Mouse (Mus musculus): ENCODE results near the gene Kalrn. TPM values are rescaled to one million over a fixed set of nuclear protein-coding genes. Genes with fewer than 3 reads are reported as not detected.

Kalrn gene
- polyA plus RNA-seq, 1 experiment from 2014 or later = 16.8 TPM

DNA sequence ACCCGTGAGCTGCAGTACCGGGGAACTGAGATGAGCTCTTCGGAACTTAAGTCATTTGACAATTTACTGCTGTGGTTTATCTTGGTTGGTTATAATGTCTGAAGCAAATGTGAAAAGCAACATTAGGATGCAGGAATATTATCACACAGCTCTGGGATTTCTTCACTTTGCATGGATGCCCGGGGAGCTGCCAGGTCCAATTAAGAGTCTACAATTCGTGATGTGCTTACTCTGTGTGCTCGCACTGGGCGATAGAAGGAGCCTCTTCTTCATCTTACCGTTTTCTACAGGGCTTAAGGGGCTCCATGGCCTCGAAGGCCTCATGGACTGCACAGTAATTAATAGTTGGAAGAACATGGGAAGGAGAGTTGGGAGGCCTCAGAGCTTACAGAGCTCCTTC, 450.8 kb downstream of the Kalrn start:
- H3K4me2 ChIP-seq = no peak overlapping the region
- no peak overlapping the region for H3K27ac ChIP-seq (ENCODE audit: low read depth, low read length)
- DNase-seq (ENCODE audit: low spot score, missing footprints) (no peak), ATAC-seq (ENCODE audit: low FRiP score) (no peak)
- H3K9me3 ChIP-seq (ENCODE audit: control insufficient read depth, low read length) = no peaks in the 10 kb centered on the region
- WGBS = 79% methylated on average over 9 of the region's 9 CpGs
- no peaks in the 10 kb centered on the region for H3K27me3 ChIP-seq (ENCODE audit: control insufficient read depth, insufficient read depth, low read length)
- H3K4me3 ChIP-seq (ENCODE audit: low read depth, low read length) = no peak overlapping the region
- H3K9ac ChIP-seq (ENCODE audit: low read length) = no peak overlapping the region
- H3K36me3 ChIP-seq (ENCODE audit: control insufficient read depth, insufficient read depth, low read length) = no peaks in the 10 kb centered on the region
- H3K4me1 ChIP-seq (ENCODE audit: control insufficient read depth, insufficient read depth, low read length) = no peaks in the 10 kb centered on the region

DNA sequence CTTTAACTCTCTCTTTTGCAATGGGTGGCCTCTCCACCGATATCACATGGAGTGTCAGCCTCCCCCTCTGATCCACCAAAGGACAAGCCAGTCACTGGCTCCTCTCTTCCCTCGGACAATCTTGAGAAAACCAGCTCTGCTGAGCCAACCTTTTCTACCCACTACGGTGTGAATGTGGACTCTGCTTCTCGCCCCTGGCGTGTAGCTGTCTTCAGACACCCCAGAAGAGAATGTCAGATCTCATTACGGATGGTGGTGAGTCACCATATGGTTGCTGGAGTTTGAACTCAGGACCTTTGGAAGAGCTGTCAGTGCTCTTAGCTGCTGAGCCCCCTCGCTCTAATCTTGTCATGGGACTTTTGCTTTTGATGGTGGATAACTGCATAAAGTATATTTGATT, 452.0 kb downstream of the Kalrn start:
- H3K4me2 ChIP-seq = no peak overlapping the region
- ATAC-seq (ENCODE audit: low FRiP score) = no peak
- no peak overlapping the region for H3K9ac ChIP-seq (ENCODE audit: low read length)
- no peaks in the 10 kb centered on the region for H3K9me3 ChIP-seq (ENCODE audit: control insufficient read depth, low read length)
- DNase-seq (ENCODE audit: low spot score, missing footprints) = no peak
- WGBS = 88% methylated on average over 7 of the region's 7 CpGs
- no peaks in the 10 kb centered on the region for H3K4me1 ChIP-seq (ENCODE audit: control insufficient read depth, insufficient read depth, low read length)
- no peak overlapping the region for H3K27ac ChIP-seq (ENCODE audit: low read depth, low read length)
- no peaks in the 10 kb centered on the region for H3K36me3 ChIP-seq (ENCODE audit: control insufficient read depth, insufficient read depth, low read length)
- no peak overlapping the region for H3K4me3 ChIP-seq (ENCODE audit: low read depth, low read length)
- no peaks in the 10 kb centered on the region for H3K27me3 ChIP-seq (ENCODE audit: control insufficient read depth, insufficient read depth, low read length)

DNA sequence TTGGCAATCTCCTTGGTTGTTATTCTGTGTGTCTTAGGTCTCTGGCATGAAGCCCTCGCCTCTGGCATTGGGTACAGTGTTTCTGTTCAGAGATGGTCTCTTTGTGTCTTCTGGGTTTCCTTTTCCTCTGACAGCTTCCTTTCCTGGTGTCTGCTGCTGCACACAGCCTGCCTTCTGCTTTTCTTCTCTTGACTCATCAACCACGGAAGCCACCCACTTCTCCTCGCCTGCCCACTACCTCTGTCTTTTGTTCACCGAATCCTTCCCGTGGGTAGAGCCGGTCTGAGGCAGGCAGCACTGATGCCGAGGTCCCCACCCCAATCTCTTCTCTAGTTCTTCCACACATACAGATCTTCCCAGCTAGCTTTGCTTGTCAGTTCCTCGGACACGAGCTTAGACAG, 452.5 kb downstream of the Kalrn start:
- DNase-seq (ENCODE audit: low spot score, missing footprints) (no peak), ATAC-seq (ENCODE audit: low FRiP score) (no peak)
- Histone ChIP-seq H3K9ac (ENCODE audit: low read length) (no peak overlapping the region), H3K27me3 (ENCODE audit: control insufficient read depth, insufficient read depth, low read length) (no peaks in the 10 kb centered on the region), H3K27ac (ENCODE audit: low read depth, low read length) (no peak overlapping the region), H3K4me1 (ENCODE audit: control insufficient read depth, insufficient read depth, low read length) (no peaks in the 10 kb centered on the region), H3K4me3 (ENCODE audit: low read depth, low read length) (no peak overlapping the region), H3K4me2 (no peak overlapping the region), H3K36me3 (ENCODE audit: control insufficient read depth, insufficient read depth, low read length) (no peaks in the 10 kb centered on the region), H3K9me3 (ENCODE audit: control insufficient read depth, low read length) (no peaks in the 10 kb centered on the region)
- WGBS = 70% methylated on average over 9 of the region's 9 CpGs

GRCm38 (mm10) chr16:34119844-34120243, 453.5 kb downstream of the Kalrn start:
- 86% methylated on average over 7 of the region's 7 CpGs for WGBS

DNA sequence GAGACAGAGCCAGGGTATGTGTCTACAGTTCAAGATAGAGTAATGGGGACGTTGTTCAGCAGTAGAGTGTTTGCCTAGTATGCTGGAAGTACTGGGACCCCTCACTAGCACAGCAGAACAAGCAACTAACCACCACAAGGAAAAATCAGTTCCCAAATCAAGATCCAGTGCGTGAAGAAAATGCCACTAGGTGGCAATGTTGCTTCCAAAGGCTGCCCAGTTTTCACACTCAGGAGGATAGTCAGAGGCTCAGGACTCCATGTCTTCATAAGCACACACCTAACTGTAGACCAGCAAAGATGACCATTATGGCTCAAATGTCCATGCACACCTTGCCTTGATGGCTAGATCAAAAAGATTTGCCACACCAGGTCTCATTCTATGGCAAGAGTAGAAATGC, 454.0 kb downstream of the Kalrn start:
- peak; percentile 90 for DNase-seq (ENCODE audit: low spot score, missing footprints)
- no peaks in the 10 kb centered on the region for H3K36me3 ChIP-seq (ENCODE audit: control insufficient read depth, insufficient read depth, low read length)

More at GRCm38 (mm10) chr16:34119844-34120243, 453.5 kb downstream of the Kalrn start:
- no peak overlapping the region for H3K4me3 ChIP-seq (ENCODE audit: low read depth, low read length)
- H3K27me3 ChIP-seq (ENCODE audit: control insufficient read depth, insufficient read depth, low read length) = no peaks in the 10 kb centered on the region
- H3K9ac ChIP-seq (ENCODE audit: low read length) = no peak overlapping the region
- H3K4me2 ChIP-seq = no peak overlapping the region
- H3K4me1 ChIP-seq (ENCODE audit: control insufficient read depth, insufficient read depth, low read length) = no peaks in the 10 kb centered on the region
- H3K36me3 ChIP-seq (ENCODE audit: control insufficient read depth, insufficient read depth, low read length) = no peaks in the 10 kb centered on the region
- no peak overlapping the region for H3K27ac ChIP-seq (ENCODE audit: low read depth, low read length)
- H3K9me3 ChIP-seq (ENCODE audit: control insufficient read depth, low read length) = no peaks in the 10 kb centered on the region
- DNase-seq (ENCODE audit: low spot score, missing footprints) (no peak), ATAC-seq (ENCODE audit: low FRiP score) (no peak)

GRCm38 (mm10) chr16:34114665-34115064, 458.7 kb downstream of the Kalrn start:
- no peaks in the 10 kb centered on the region for H3K9me3 ChIP-seq (ENCODE audit: control insufficient read depth, low read length)
- 3% methylated on average over 3 of the region's 3 CpGs for WGBS
- H3K4me3 ChIP-seq (ENCODE audit: low read depth, low read length) = no peak overlapping the region
- peak; percentile 65; the same call in 1 of the 2 replicates for ATAC-seq (ENCODE audit: low FRiP score)
- H3K27me3 ChIP-seq (ENCODE audit: control insufficient read depth, insufficient read depth, low read length) = no peaks in the 10 kb centered on the region
- H3K27ac ChIP-seq (ENCODE audit: low read depth, low read length) = no peak overlapping the region
- no peak overlapping the region for H3K9ac ChIP-seq (ENCODE audit: low read length)
- DNase-seq (ENCODE audit: low spot score, missing footprints) = peak; percentile 95
- no peaks in the 10 kb centered on the region for H3K36me3 ChIP-seq (ENCODE audit: control insufficient read depth, insufficient read depth, low read length)
- H3K4me2 ChIP-seq = no peak overlapping the region
- no peaks in the 10 kb centered on the region for H3K4me1 ChIP-seq (ENCODE audit: control insufficient read depth, insufficient read depth, low read length)

More for the DNA sequence above, 454.0 kb downstream of the Kalrn start:
- WGBS = 19% methylated on average over 2 of the region's 2 CpGs
- no peak overlapping the region for H3K4me2 ChIP-seq
- H3K9ac ChIP-seq (ENCODE audit: low read length) = no peak overlapping the region
- no peaks in the 10 kb centered on the region for H3K4me1 ChIP-seq (ENCODE audit: control insufficient read depth, insufficient read depth, low read length)
- no peak overlapping the region for H3K4me3 ChIP-seq (ENCODE audit: low read depth, low read length)
- no peak overlapping the region for H3K27ac ChIP-seq (ENCODE audit: low read depth, low read length)
- no peaks in the 10 kb centered on the region for H3K9me3 ChIP-seq (ENCODE audit: control insufficient read depth, low read length)
- no peak for ATAC-seq (ENCODE audit: low FRiP score)
- H3K27me3 ChIP-seq (ENCODE audit: control insufficient read depth, insufficient read depth, low read length) = no peaks in the 10 kb centered on the region

- Histone ChIP-seq H3K9ac (ENCODE audit: low read length) (no peak overlapping the region), H3K27me3 (ENCODE audit: control insufficient read depth, insufficient read depth, low read length) (no peaks in the 10 kb centered on the region), H3K27ac (ENCODE audit: low read depth, low read length) (no peak overlapping the region), H3K36me3 (ENCODE audit: control insufficient read depth, insufficient read depth, low read length) (no peaks in the 10 kb centered on the region), H3K4me1 (ENCODE audit: control insufficient read depth, insufficient read depth, low read length) (no peaks in the 10 kb centered on the region), H3K9me3 (ENCODE audit: control insufficient read depth, low read length) (no peaks in the 10 kb centered on the region), H3K4me2 (no peak overlapping the region), H3K4me3 (ENCODE audit: low read depth, low read length) (no peak overlapping the region)
- no peak for DNase-seq (ENCODE audit: low spot score, missing footprints)
- 85% methylated on average over 9 of the region's 9 CpGs for WGBS
- ATAC-seq (ENCODE audit: low FRiP score) = no peak
Measured at GRCm38 (mm10) chr16:34113150-34113549, 460.2 kb downstream of the Kalrn start.

- no peak for DNase-seq (ENCODE audit: low spot score, missing footprints)
- no peaks in the 10 kb centered on the region for H3K9me3 ChIP-seq (ENCODE audit: control insufficient read depth, low read length)
- no peak overlapping the region for H3K9ac ChIP-seq (ENCODE audit: low read length)
- H3K4me1 ChIP-seq (ENCODE audit: control insufficient read depth, insufficient read depth, low read length) = no peaks in the 10 kb centered on the region
- H3K27me3 ChIP-seq (ENCODE audit: control insufficient read depth, insufficient read depth, low read length) = no peaks in the 10 kb centered on the region
- H3K27ac ChIP-seq (ENCODE audit: low read depth, low read length) = no peak overlapping the region
- no peak for ATAC-seq (ENCODE audit: low FRiP score)
- H3K36me3 ChIP-seq (ENCODE audit: control insufficient read depth, insufficient read depth, low read length) = no peaks in the 10 kb centered on the region
- WGBS = 22% methylated on average over 5 of the region's 5 CpGs
- no peak overlapping the region for H3K4me2 ChIP-seq
- no peak overlapping the region for H3K4me3 ChIP-seq (ENCODE audit: low read depth, low read length)
Measured at GRCm38 (mm10) chr16:34112490-34112889, 460.8 kb downstream of the Kalrn start.

DNA sequence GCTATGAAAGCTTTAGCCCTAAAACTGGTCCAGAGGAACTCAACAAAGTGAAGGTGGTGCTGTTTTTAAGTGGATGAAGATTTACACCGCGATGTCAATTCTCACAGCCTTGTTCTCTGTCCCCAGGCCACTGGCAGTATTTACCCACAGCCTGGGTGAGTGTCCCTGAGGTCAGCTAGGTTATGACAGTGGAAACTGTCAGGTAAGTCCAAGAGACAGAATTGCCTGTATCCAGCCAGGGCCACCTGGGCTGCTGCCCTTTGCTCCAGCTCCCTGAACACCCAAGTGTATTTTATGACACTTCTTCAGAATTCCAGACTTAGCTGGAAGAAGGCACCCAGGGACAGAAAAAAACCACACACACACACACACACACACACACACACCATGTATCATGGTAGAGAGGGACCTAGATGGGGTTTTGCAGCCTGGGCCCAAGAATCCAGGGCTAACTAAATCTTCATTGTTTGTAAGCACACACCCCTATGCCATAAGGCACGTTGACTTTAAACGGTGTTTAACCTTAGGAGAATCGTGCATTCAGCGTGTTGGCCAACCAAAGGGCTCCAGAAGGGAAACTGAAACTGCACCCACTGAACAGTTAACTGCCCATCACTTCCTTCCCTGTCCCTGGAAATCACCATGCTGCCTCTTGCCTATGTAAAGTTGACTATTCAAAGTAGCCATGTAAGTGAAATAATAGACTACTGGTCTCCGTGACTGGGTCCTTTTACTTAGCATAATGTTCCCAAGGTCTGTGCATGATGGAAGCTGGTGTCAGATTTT, 462.3 kb downstream of the Kalrn start:
- no peaks in the 10 kb centered on the region for H3K27me3 ChIP-seq (ENCODE audit: control insufficient read depth, insufficient read depth, low read length)
- H3K9ac ChIP-seq (ENCODE audit: low read length) = no peak overlapping the region
- H3K27ac ChIP-seq (ENCODE audit: low read depth, low read length) = no peak overlapping the region
- H3K4me2 ChIP-seq = no peak overlapping the region
- WGBS = 87% methylated on average over 7 of the region's 7 CpGs
- no peaks in the 10 kb centered on the region for H3K36me3 ChIP-seq (ENCODE audit: control insufficient read depth, insufficient read depth, low read length)
- H3K4me3 ChIP-seq (ENCODE audit: low read depth, low read length) = no peak overlapping the region
- no peaks in the 10 kb centered on the region for H3K4me1 ChIP-seq (ENCODE audit: control insufficient read depth, insufficient read depth, low read length)
- ATAC-seq (ENCODE audit: low FRiP score) = no peak
- DNase-seq (ENCODE audit: low spot score, missing footprints) = no peak
- no peaks in the 10 kb centered on the region for H3K9me3 ChIP-seq (ENCODE audit: control insufficient read depth, low read length)

Data from midbrain, embryonic 11.5 days (tissue).